Mouse (Mus musculus) limb, embryonic 11.5 days (tissue): ENCODE results near the gene Scnm1. TPM values are rescaled to one million over a fixed set of nuclear protein-coding genes. Genes with fewer than 3 reads are reported as not detected.

Experiments
- ATAC-seq: fragments of 200-750 bp; cut with Nextera tagmentation; 2 replicates; pipeline ENCODE4 v1.8.0; 2017; ENCODE audit warnings: low read depth; ENCODE audit not compliant: insufficient number of reproducible peaks, low FRiP score, low TSS enrichment
- DNase-seq: peaks from one replicate; pipeline ENCODE4 v3.0.0-alpha.2; 2015; ENCODE audit warnings: low spot score
- H3K27ac ChIP-seq: fragments of 300-500 bp; sonication (generic); replicated peaks from 2 replicates; pipeline ENCODE4 v1.5.1; 2014; ENCODE audit warnings: low read depth, mild to moderate bottlenecking, low read length
- H3K27me3 ChIP-seq: fragments of 300-500 bp; sonication (generic); 2 replicates; pipeline ENCODE4 v1.6.1; 2014; ENCODE audit warnings: mild to moderate bottlenecking, low read length, mixed read lengths; ENCODE audit not compliant: control insufficient read depth, insufficient read depth
- H3K36me3 ChIP-seq: fragments of 300-500 bp; sonication (generic); 2 replicates; pipeline ENCODE4 v1.6.1; 2014; ENCODE audit warnings: mild to moderate bottlenecking, low read length, moderate library complexity, mixed read lengths; ENCODE audit not compliant: control insufficient read depth, insufficient read depth
- H3K4me1 ChIP-seq: fragments of 300-500 bp; sonication (generic); 2 replicates; pipeline ENCODE4 v1.6.1; 2014; ENCODE audit warnings: low read length, mixed read lengths; ENCODE audit not compliant: control insufficient read depth, insufficient read depth
- H3K4me2 ChIP-seq: fragments of 300-500 bp; sonication (generic); 2 replicates; pipeline ENCODE4 v1.6.1; 2014; ENCODE audit warnings: low read depth, mild to moderate bottlenecking, moderate library complexity; ENCODE audit not compliant: severe bottlenecking
- H3K4me3 ChIP-seq: fragments of 300-500 bp; sonication (generic); 2 replicates; pipeline ENCODE4 v1.5.1; 2014; ENCODE audit warnings: low read depth, low read length
- H3K9ac ChIP-seq: fragments of 300-500 bp; sonication (generic); 2 replicates; pipeline ENCODE4 v1.6.1; 2014; ENCODE audit warnings: mild to moderate bottlenecking, low read length
- H3K9me3 ChIP-seq: fragments of 300-500 bp; sonication (generic); 2 replicates; pipeline ENCODE4 v1.6.1; 2016; ENCODE audit warnings: low read length; ENCODE audit not compliant: control insufficient read depth
- WGBS: fragments of 180-500 bp; shearing (Covaris S2); extraction: QIAGEN DNeasy Blood & Tissue Kit; methylation state at CpG from one replicate; pipeline ENCODE4 v1.1.7; 2014; 5-methylcytosine and 5-hydroxymethylcytosine counted together
- polyA plus RNA-seq: library from polyadenylated mRNA; unstranded; fragments of >200 nt; fragmentation: Nextera tagmentation; extraction: Ambion mirVana; gene quantifications from 2 replicates; pipeline ENCODE4 v1.2.1, GENCODE M21; 2014

The Scnm1 gene
- polyA plus RNA-seq, result 67.7 and 76.8 TPM in 2 replicates

DNA sequence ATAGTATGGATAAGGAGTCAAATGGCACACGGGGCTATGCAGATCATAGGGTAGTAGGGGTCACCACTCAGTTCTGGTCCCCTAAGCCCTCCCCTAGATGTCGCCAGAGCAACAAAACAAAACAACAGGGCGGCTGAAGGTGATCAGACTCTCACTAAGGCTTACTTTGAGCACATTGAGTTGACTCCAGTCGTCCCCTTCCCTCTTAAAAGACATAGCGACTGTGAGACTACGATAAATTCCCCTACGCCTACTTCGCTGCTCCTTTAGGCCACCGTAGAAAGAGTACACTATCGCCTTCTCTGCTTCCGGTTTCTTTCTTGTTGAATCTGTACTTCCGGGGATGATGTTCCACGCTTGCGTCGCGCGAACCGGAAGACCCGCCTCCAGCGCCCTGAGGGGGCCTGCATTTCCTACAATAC is at the start of gene Scnm1, which contains the start of gene Lysmd1:
TSS of gene Scnm1 (minus strand) at position 332 of the 422 bp plus-strand sequence.
TSS of gene Lysmd1 (plus strand) at position 409 of the 422 bp plus-strand sequence.
- WGBS, result under 1% methylated on average over 20 of the region's 20 CpGs
- peak within 1 kb of the TSS; percentile 61; the same call in 1 of the 2 replicates for H3K27ac ChIP-seq
- no peaks in the 10 kb centered on the region for H3K9me3 ChIP-seq
- peak within 1 kb of the TSS; percentile 65 for H3K4me3 ChIP-seq
- no peaks in the 10 kb centered on the region for H3K27me3 ChIP-seq
- H3K4me1 ChIP-seq, result peaks cover 4% of the 10 kb centered on the region; the same call in 1 of the 2 replicates
- ATAC-seq, result peak; percentile 92
- H3K36me3 ChIP-seq, result 0 out of 2 replicates have a peak, but pooled peaks cover 3% of the 10 kb centered on the region
- H3K9ac ChIP-seq, result peak within 1 kb of the TSS; percentile 74
- peak within 1 kb of the TSS; percentile 76 for H3K4me2 ChIP-seq
- DNase-seq, result peak; percentile 89

DNA sequence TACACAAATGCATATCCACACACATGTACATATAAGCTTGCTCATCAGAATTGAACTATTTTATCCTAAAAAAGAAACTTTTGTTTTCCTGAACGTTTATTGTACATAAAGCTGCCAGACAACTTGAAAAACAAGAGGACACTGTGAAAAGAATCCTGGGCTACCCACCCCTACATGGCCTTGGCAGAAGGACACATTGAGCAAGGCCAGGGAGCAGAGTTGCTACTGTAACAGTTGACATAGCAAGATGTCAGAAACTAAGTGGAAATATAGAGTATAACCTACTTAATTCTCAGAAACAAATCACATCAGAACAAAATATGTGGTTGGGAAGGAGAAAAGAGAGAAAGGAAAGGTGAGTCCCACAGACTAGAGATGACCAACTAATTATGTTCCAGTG is 48.0 kb upstream of the Scnm1 start:
- H3K4me2 ChIP-seq, result no peak overlapping the region
- H3K9me3 ChIP-seq, result no peaks in the 10 kb centered on the region
- no peak overlapping the region for H3K4me3 ChIP-seq
- H3K27ac ChIP-seq, result no peak overlapping the region
- DNase-seq, result no peak
- no peak overlapping the region for H3K9ac ChIP-seq
- H3K27me3 ChIP-seq, result no peaks in the 10 kb centered on the region
- ATAC-seq, result no peak
- no peaks in the 10 kb centered on the region for H3K4me1 ChIP-seq
- WGBS, result 73% methylated on average over 1 of the region's 1 CpGs
- H3K36me3 ChIP-seq, result peaks cover under 1% of the 10 kb centered on the region; the same call in 1 of the 2 replicates

DNA sequence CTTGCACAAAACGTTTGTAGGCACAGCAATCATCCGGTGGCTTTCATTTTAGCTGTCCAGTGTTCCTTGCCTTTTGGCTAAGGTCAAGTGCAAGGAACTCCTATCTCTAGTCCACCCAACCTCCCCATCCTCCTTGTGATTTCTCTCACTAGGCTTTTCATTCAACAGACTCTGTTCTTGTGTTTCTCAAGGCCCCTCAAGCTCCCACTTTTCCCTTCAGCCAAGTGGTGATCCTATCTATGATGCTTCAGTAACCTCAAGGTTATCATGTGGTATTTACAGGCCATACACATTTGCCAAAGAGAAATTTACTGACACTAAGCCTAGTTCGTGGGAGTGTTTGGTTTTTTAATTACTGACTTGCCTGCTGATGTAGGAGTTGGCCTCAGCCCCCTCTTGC is 46.1 kb upstream of the Scnm1 start:
- no peak for ATAC-seq
- Histone ChIP-seq H3K36me3 (no peaks in the 10 kb centered on the region), H3K4me2 (no peak overlapping the region), H3K4me3 (no peak overlapping the region), H3K9ac (no peak overlapping the region), H3K9me3 (no peaks in the 10 kb centered on the region), H3K4me1 (no peaks in the 10 kb centered on the region), H3K27ac (no peak overlapping the region), H3K27me3 (no peaks in the 10 kb centered on the region)
- WGBS, result 71% methylated on average over 3 of the region's 3 CpGs
- no peak for DNase-seq

DNA sequence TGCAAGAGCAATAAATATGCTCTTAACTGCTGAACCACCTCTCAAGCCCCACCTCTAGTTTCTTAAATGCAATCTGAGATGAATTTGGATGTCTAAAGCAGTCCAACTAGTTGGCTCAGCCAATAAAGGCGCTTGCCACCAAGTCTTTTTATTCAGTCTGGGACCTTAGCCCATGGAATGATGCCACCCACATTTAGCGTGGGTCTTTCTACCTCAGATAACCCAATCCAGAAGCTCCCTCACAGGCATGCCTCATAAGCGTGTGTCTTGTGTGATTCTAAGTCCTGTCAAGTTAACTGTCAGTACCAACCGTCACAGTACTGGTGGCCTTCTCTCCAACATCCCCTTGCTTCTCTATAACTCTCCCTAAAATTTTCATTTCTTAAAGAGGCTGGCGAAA is 45.1 kb upstream of the Scnm1 start:
- Histone ChIP-seq H3K9ac (no peak overlapping the region), H3K4me2 (no peak overlapping the region), H3K36me3 (no peaks in the 10 kb centered on the region), H3K27me3 (no peaks in the 10 kb centered on the region), H3K27ac (no peak overlapping the region), H3K9me3 (no peaks in the 10 kb centered on the region), H3K4me3 (no peak overlapping the region), H3K4me1 (no peaks in the 10 kb centered on the region)
- ATAC-seq (no peak), DNase-seq (no peak)
- WGBS, result 88% methylated on average over 5 of the region's 5 CpGs

DNA sequence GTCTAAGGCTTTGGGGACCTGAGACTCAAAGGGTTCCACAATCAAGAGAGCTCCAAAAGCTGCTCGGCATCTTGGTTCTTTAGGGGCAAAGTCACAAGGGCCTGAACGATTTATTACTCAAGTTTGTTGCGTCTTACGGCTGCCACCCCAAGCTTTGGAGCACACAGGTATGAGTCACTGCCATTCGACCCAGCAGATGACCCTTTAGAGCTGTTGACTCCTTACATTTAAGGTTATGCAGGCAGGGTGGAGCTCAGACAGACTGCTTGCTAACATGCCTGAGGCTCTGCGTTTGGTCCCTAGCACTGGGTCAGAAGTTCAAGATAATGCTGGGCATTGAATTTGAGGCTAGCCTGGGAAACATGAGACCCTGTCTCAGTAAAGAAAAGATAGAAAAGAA is 43.8 kb upstream of the Scnm1 start:
- Histone ChIP-seq H3K27me3 (peaks cover 9% of the 10 kb centered on the region), H3K4me3 (no peak overlapping the region), H3K9ac (no peak overlapping the region), H3K9me3 (no peaks in the 10 kb centered on the region), H3K36me3 (peaks cover under 1% of the 10 kb centered on the region; the same call in 1 of the 2 replicates), H3K4me1 (peaks cover 5% of the 10 kb centered on the region; the same call in 1 of the 2 replicates), H3K4me2 (no peak overlapping the region), H3K27ac (no peak overlapping the region)
- no peak for DNase-seq
- ATAC-seq, result no peak
- 65% methylated on average over 6 of the region's 6 CpGs for WGBS

DNA sequence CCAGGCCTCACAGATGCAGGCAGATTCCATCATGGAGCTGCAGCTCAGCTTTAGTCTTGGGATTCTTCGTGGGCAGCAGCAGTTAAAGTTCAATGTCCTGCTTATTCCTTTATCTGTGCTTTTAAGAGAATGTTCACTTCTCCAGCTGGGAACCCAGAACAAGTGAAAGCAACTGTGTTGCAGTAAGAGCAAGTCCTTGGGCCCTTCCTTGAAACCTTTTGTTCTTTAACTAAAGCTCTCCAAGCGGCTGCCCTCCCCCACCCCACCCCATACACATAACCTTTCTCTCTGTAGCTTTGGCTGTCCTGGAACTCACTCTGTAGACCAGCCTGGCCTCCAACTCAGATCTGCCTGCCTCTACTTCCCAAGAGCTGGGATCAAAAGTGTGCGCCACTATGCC is 42.7 kb upstream of the Scnm1 start:
- Histone ChIP-seq H3K27me3 (peaks cover 20% of the 10 kb centered on the region), H3K9me3 (no peaks in the 10 kb centered on the region), H3K9ac (no peak overlapping the region), H3K27ac (no peak overlapping the region), H3K4me1 (peaks cover 5% of the 10 kb centered on the region; the same call in 1 of the 2 replicates), H3K4me2 (no peak overlapping the region), H3K36me3 (peaks cover 9% of the 10 kb centered on the region), H3K4me3 (no peak overlapping the region)
- no peak for ATAC-seq
- 69% methylated on average over 3 of the region's 3 CpGs for WGBS
- DNase-seq, result no peak

DNA sequence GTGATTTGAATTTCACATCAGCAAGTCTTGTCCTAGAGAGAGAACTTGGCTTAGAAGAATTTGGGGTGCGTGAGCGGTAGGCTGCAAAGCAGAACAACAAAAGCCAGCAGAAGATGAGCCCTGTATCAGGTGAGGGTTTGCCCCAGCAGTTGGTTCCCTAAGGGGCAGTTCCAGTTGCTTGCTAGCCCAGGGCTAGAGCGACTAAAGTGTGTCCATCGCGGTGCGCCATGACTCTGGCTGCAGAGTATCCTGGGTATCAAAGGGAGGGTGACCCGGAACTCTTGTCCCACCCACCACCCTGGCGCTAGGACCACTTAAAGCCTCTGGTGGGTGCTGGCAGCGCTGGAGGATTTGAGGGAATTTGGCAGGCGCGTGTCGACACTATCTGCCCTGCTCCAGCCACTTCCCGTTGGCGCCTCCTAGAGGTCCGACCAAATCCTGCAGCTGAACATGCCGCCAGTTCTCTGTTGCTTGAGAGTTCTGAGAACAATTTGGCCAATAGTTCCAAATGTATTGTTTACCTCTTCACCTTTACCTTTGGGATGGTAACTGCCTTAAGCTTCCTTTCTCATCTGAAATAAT is 40.3 kb upstream of the Scnm1 start:
- ATAC-seq (peak; percentile 28; the same call in 1 of the 2 replicates), DNase-seq (peak; percentile 93)
- Histone ChIP-seq H3K4me2 (peak overlapping the region; percentile 13; the same call in 1 of the 2 replicates), H3K36me3 (peaks cover 20% of the 10 kb centered on the region), H3K9me3 (no peaks in the 10 kb centered on the region), H3K4me3 (no peak overlapping the region), H3K9ac (no peak overlapping the region), H3K27ac (no peak overlapping the region), H3K4me1 (peaks cover 5% of the 10 kb centered on the region; the same call in 1 of the 2 replicates), H3K27me3 (peaks cover 37% of the 10 kb centered on the region)
- 1% methylated on average over 16 of the region's 16 CpGs for WGBS

DNA sequence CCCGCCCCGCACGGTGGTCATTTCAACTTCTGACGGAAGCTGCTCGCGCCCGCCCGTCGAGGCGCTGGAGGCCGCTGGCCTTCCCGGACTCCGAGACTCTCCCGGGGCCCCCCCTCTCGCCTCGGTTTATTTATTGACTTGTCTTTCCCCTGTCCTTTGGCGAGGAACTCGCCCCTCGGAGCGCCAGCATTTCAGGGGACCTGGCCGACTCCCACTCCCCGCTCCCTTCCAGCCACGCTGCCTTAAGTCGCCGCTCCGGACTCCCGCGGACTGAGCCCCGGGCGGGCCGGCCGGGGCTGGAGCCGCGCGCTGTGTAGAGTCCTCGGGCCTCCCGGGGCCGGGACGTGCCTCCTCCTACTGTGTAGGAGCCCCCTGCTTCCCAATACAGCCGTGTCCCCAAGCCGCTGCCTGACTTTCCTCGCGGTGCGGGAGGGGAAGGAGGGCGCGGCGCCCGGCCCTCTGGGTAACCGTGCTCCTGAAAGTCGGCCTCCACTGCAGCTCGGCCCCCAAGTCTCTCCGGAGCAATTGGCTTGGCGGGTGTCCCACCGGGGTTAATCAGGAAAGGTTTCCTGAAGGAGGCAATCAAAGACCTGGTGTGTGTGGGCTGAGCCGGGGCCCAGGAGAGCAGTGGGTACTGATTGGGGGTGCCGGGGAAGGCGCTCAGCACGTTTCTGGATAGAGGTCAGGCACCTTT is 39.6 kb upstream of the Scnm1 start:
- H3K27me3 ChIP-seq, result peaks cover 37% of the 10 kb centered on the region
- peaks cover 5% of the 10 kb centered on the region; the same call in 1 of the 2 replicates for H3K4me1 ChIP-seq
- H3K27ac ChIP-seq, result no peak overlapping the region
- H3K4me3 ChIP-seq, result peak overlapping the region; percentile 11; the same call in 1 of the 2 replicates
- DNase-seq (peak; percentile 61), ATAC-seq (no peak)
- WGBS, result 4% methylated on average over 58 of the region's 58 CpGs
- H3K36me3 ChIP-seq, result peaks cover 20% of the 10 kb centered on the region
- H3K9me3 ChIP-seq, result no peaks in the 10 kb centered on the region
- H3K4me2 ChIP-seq, result peak overlapping the region; percentile 44
- H3K9ac ChIP-seq, result peak overlapping the region; percentile 5; the same call in 1 of the 2 replicates
